In the genomic region with DNA sequence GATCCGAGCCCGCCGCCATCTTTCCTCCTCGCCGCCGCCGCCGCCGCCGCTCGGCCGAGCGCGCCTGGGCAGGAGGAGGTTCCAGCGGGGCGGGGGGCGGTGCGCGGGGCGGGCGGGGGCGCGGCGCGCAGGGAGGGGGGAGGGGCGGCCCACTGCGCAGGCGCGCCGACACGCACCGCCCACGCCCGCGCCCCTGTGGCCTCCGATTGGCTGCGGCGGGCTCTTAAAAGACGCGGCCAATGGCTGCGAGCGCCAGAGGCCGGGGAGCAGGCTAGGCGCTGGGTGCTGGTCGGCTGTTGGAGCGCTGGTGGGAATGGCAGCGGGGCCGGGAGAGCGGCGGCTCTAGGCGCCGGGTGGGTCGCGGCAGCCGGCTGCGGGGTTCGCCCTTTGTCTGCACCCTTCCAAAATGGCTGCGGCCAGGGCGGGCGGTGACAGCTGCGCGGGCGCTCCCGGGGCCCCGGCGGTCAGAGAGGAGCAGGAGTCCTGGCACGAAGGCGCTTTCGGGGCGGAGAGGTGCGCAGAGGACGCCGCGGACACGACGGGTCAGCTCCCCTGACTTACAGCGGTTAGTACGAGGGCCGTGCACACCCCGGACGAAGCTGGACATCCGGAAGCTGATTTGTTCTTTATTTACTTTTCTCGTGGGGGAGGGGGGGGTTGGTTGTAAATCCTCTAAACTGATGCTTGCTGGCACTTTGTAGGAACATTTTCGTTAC, we compare ENCODE assay signal across 8 mouse cellular contexts. TPM values are rescaled to one million over a fixed set of nuclear protein-coding genes. Genes with fewer than 3 reads are reported as not detected.
DNase-seq lines count a peak whose midpoint lies in the region; ATAC-seq and TF ChIP-seq lines count a peak whose summit lies in the region.

A gene (minus strand): TSS at position 19 of the 716 bp plus-strand sequence.

- peak within 1 kb of the TSS; percentile 99 for H3K27ac ChIP-seq in cortical plate, adult 2 months (ENCODE audit: insufficient read depth, low read length)

- intact Hi-C loops in left cerebral cortex, postnatal 10 days (cut with DNase I): loop anchor here (2.0 to 5.0 kb wide), 2 partner anchors 48 to 59 kb away; a partner anchor contains a TSS

- peak; percentile 96 for TF ChIP-seq POLR2A in cortical plate, adult 2 months (IDR thresholded peaks at IDR 0.05; ENCODE audit: extremely low read depth, insufficient read depth, low read length)

- TF ChIP-seq CTCF in cortical plate, adult 2 months (IDR thresholded peaks at IDR 0.05; ENCODE audit: extremely low read depth, insufficient read depth, low read length): no peak

- peak; percentile 77 for ATAC-seq in inflammation-experienced regulatory T-cells, adult 6 months
- ATAC-seq in megakaryocyte progenitor cell, adult 5-6 weeks (replicated peaks; ENCODE audit: poor library complexity): peak; percentile 73

- H3K4me3 ChIP-seq in cortical plate, adult 2 months (ENCODE audit: insufficient read depth, low read length): peak within 1 kb of the TSS; percentile 86

- DNase-seq in adipocyte (ENCODE audit: low spot score): peak; percentile 87
- peak; percentile 91 for DNase-seq in gastrocnemius, postnatal 10 days
- peak; percentile 84 to 92 for DNase-seq in left cerebral cortex, postnatal 10 days (ENCODE audit: extremely low spot score in 1 of 2, low spot score in 2 of 2)
- peak; percentile 93 for DNase-seq in right cerebral cortex, postnatal 10 days (ENCODE audit: low spot score in 2 of 2)
- peak; percentile 89 for DNase-seq in urinary bladder, postnatal 25 days (ENCODE audit: low spot score)

- H3K4me1 ChIP-seq in cortical plate, adult 2 months (ENCODE audit: control insufficient read depth, insufficient read depth, low read length): peaks cover 18% of the 10 kb centered on the region

RNA-seq across cellular contexts. Expression of the gene that starts here (rescaled TPM):
- polyA plus RNA-seq in cortical plate, adult 2 months (2012; rRNA removed): 10.9 and 11.0 TPM in 2 replicates
- 10 to 100 TPM in 1 of 2 experiments, 1 to 10 TPM in 1; 9.9 to 13.3 TPM for total RNA-seq in gastrocnemius, postnatal 10 days (2021)
- polyA plus RNA-seq in inflammation-experienced regulatory T-cells, adult 6 months (2017; shearing (Covaris generic)): 1 to 10 TPM; 4.3 to 7.2 (median 5.0) TPM
- total RNA-seq in left cerebral cortex, postnatal 10 days (2021): 10 to 100 TPM; 19.5 to 20.9 TPM
- 21.7 and 24.4 TPM in 2 replicates for total RNA-seq in megakaryocyte progenitor cell, adult 5-6 weeks (2015)
- total RNA-seq in megakaryocyte progenitor cell, adult 5-6 weeks (2017): 15.1 and 18.0 TPM in 2 replicates

Comparison
In these comparisons a context has a peak if more than half of its experiments do, and no peak if none do; other contexts are left out.
1. Peak in every context shown above with its lines: DNase-seq, ATAC-seq, H3K4me3 ChIP-seq and H3K27ac ChIP-seq.